Mouse (Mus musculus): ENCODE results near the gene Hira.

GRCm38 (mm10) chr16:19006715-19007114 is 129.9 kb downstream of the Hira start:
- no peak for TF ChIP-seq CTCF (IDR thresholded peaks at IDR 0.05; ENCODE audit: low read depth)
- TF ChIP-seq EP300 (optimal IDR thresholded peaks at IDR 0.05) = no peak

Data from stomach, postnatal 0 days (tissue).